Mouse (Mus musculus): ENCODE measurements around the gene Stoml1. TPM values are rescaled to one million over a fixed set of nuclear protein-coding genes. Genes with fewer than 3 reads are reported as not detected.

Gene Stoml1
- polyA plus RNA-seq, 1 experiment = 21.3 TPM

- Histone ChIP-seq H3K27me3 (ENCODE audit: control insufficient read depth, insufficient read depth, low read length) (no peaks in the 10 kb centered on the region), H3K4me3 (ENCODE audit: low read depth, low read length) (no peak overlapping the region), H3K36me3 (ENCODE audit: control insufficient read depth, insufficient read depth, low read length) (no peaks in the 10 kb centered on the region), H3K27ac (ENCODE audit: insufficient read depth, low read depth, low read length) (no peak overlapping the region), H3K4me1 (ENCODE audit: control insufficient read depth, insufficient read depth, insufficient read length, low read length) (peaks cover 6% of the 10 kb centered on the region; the same call in 1 of the 2 replicates)
- WGBS = 74% methylated on average over 9 of the region's 9 CpGs
- no peak for TF ChIP-seq CTCF (IDR thresholded peaks at IDR 0.05; ENCODE audit: extremely low read depth, insufficient read length, insufficient replicate concordance, low read depth, low read length)
- TF ChIP-seq POLR2A (IDR thresholded peaks at IDR 0.05; ENCODE audit: low read depth, low read length) = no peak
These were observed 19.9 kb downstream of the Stoml1 start for GRCm38 (mm10) chr9:58272855-58273254.

- no peak overlapping the region for H3K4me3 ChIP-seq (ENCODE audit: low read depth, low read length)
- peaks cover 6% of the 10 kb centered on the region; the same call in 1 of the 2 replicates for H3K4me1 ChIP-seq (ENCODE audit: control insufficient read depth, insufficient read depth, insufficient read length, low read length)
- H3K36me3 ChIP-seq (ENCODE audit: control insufficient read depth, insufficient read depth, low read length) = no peaks in the 10 kb centered on the region
- H3K27me3 ChIP-seq (ENCODE audit: control insufficient read depth, insufficient read depth, low read length) = no peaks in the 10 kb centered on the region
- WGBS = 84% methylated on average over 7 of the region's 7 CpGs
- TF ChIP-seq CTCF (IDR thresholded peaks at IDR 0.05; ENCODE audit: extremely low read depth, insufficient read length, insufficient replicate concordance, low read depth, low read length) (no peak), POLR2A (IDR thresholded peaks at IDR 0.05; ENCODE audit: low read depth, low read length) (no peak)
- H3K27ac ChIP-seq (ENCODE audit: insufficient read depth, low read depth, low read length) = no peak overlapping the region; the same call in 1 of the 2 replicates
These were observed 21.2 kb downstream of the Stoml1 start for GRCm38 (mm10) chr9:58274101-58274604.

GRCm38 (mm10) chr9:58274626-58275025 lies 21.7 kb downstream of the Stoml1 start:
- H3K36me3 ChIP-seq (ENCODE audit: control insufficient read depth, insufficient read depth, low read length) = no peaks in the 10 kb centered on the region
- H3K4me3 ChIP-seq (ENCODE audit: low read depth, low read length) = no peak overlapping the region
- no peaks in the 10 kb centered on the region for H3K27me3 ChIP-seq (ENCODE audit: control insufficient read depth, insufficient read depth, low read length)
- peaks cover 7% of the 10 kb centered on the region; the same call in 1 of the 2 replicates for H3K4me1 ChIP-seq (ENCODE audit: control insufficient read depth, insufficient read depth, insufficient read length, low read length)
- H3K27ac ChIP-seq (ENCODE audit: insufficient read depth, low read depth, low read length) = no peak overlapping the region; the same call in 1 of the 2 replicates
- TF ChIP-seq POLR2A (IDR thresholded peaks at IDR 0.05; ENCODE audit: low read depth, low read length) = no peak
- 56% methylated on average over 3 of the region's 3 CpGs for WGBS

GRCm38 (mm10) chr9:58275115-58275774 lies 22.3 kb downstream of the Stoml1 start:
- peak overlapping the region; percentile 53 for H3K27ac ChIP-seq (ENCODE audit: insufficient read depth, low read depth, low read length)
- H3K4me3 ChIP-seq (ENCODE audit: low read depth, low read length) = no peak overlapping the region; the same call in 1 of the 2 replicates
- TF ChIP-seq CTCF (IDR thresholded peaks at IDR 0.05; ENCODE audit: extremely low read depth, insufficient read length, insufficient replicate concordance, low read depth, low read length) = no peak
- TF ChIP-seq POLR2A (IDR thresholded peaks at IDR 0.05; ENCODE audit: low read depth, low read length) = no peak
- H3K27me3 ChIP-seq (ENCODE audit: control insufficient read depth, insufficient read depth, low read length) = no peaks in the 10 kb centered on the region
- H3K4me1 ChIP-seq (ENCODE audit: control insufficient read depth, insufficient read depth, insufficient read length, low read length) = peaks cover 12% of the 10 kb centered on the region; the same call in 1 of the 2 replicates
- WGBS = 45% methylated on average over 8 of the region's 8 CpGs
- H3K36me3 ChIP-seq (ENCODE audit: control insufficient read depth, insufficient read depth, low read length) = no peaks in the 10 kb centered on the region

GRCm38 (mm10) chr9:58275797-58276196 lies 22.8 kb downstream of the Stoml1 start:
- no peak for TF ChIP-seq POLR2A (IDR thresholded peaks at IDR 0.05; ENCODE audit: low read depth, low read length)
- no peak for TF ChIP-seq CTCF (IDR thresholded peaks at IDR 0.05; ENCODE audit: extremely low read depth, insufficient read length, insufficient replicate concordance, low read depth, low read length)
- WGBS = 62% methylated on average over 3 of the region's 3 CpGs
- Histone ChIP-seq H3K4me3 (ENCODE audit: low read depth, low read length) (no peak overlapping the region; the same call in 1 of the 2 replicates), H3K36me3 (ENCODE audit: control insufficient read depth, insufficient read depth, low read length) (no peaks in the 10 kb centered on the region), H3K27ac (ENCODE audit: insufficient read depth, low read depth, low read length) (peak overlapping the region; percentile 53), H3K4me1 (ENCODE audit: control insufficient read depth, insufficient read depth, insufficient read length, low read length) (peaks cover 14% of the 10 kb centered on the region; the same call in 1 of the 2 replicates), H3K27me3 (ENCODE audit: control insufficient read depth, insufficient read depth, low read length) (no peaks in the 10 kb centered on the region)

- peaks cover 14% of the 10 kb centered on the region; the same call in 1 of the 2 replicates for H3K4me1 ChIP-seq (ENCODE audit: control insufficient read depth, insufficient read depth, insufficient read length, low read length)
- no peaks in the 10 kb centered on the region for H3K27me3 ChIP-seq (ENCODE audit: control insufficient read depth, insufficient read depth, low read length)
- 52% methylated on average over 5 of the region's 5 CpGs for WGBS
- no peak overlapping the region for H3K4me3 ChIP-seq (ENCODE audit: low read depth, low read length)
- no peaks in the 10 kb centered on the region for H3K36me3 ChIP-seq (ENCODE audit: control insufficient read depth, insufficient read depth, low read length)
- TF ChIP-seq POLR2A (IDR thresholded peaks at IDR 0.05; ENCODE audit: low read depth, low read length) (no peak), CTCF (IDR thresholded peaks at IDR 0.05; ENCODE audit: extremely low read depth, insufficient read length, insufficient replicate concordance, low read depth, low read length) (no peak)
- no peak overlapping the region for H3K27ac ChIP-seq (ENCODE audit: insufficient read depth, low read depth, low read length)
These were observed 23.4 kb downstream of the Stoml1 start for GRCm38 (mm10) chr9:58276346-58276745.

GRCm38 (mm10) chr9:58278313-58278712 lies 25.3 kb downstream of the Stoml1 start:
- Histone ChIP-seq H3K36me3 (ENCODE audit: control insufficient read depth, insufficient read depth, low read length) (no peaks in the 10 kb centered on the region), H3K27ac (ENCODE audit: insufficient read depth, low read depth, low read length) (no peak overlapping the region), H3K27me3 (ENCODE audit: control insufficient read depth, insufficient read depth, low read length) (no peaks in the 10 kb centered on the region), H3K4me3 (ENCODE audit: low read depth, low read length) (no peak overlapping the region), H3K4me1 (ENCODE audit: control insufficient read depth, insufficient read depth, insufficient read length, low read length) (peaks cover 14% of the 10 kb centered on the region; the same call in 1 of the 2 replicates)
- 87% methylated on average over 4 of the region's 4 CpGs for WGBS
- TF ChIP-seq POLR2A (IDR thresholded peaks at IDR 0.05; ENCODE audit: low read depth, low read length) (no peak), CTCF (IDR thresholded peaks at IDR 0.05; ENCODE audit: extremely low read depth, insufficient read length, insufficient replicate concordance, low read depth, low read length) (no peak)
